Mouse (Mus musculus) kidney, adult 2 months (tissue): ENCODE data around the gene Glt28d2.

Experiments
- CTCF ChIP-seq: fragments of 200-500 bp; conservative IDR thresholded peaks from 2 replicates; pipeline ENCODE4 v1.5.1; 2011; ENCODE audit warnings: low read depth, mild to moderate bottlenecking, control low read depth, low read length, moderate library complexity, mixed read lengths; ENCODE audit not compliant: insufficient read depth, insufficient read length
- POLR2A ChIP-seq: fragments of 200-500 bp; IDR thresholded peaks from one replicate; pipeline ENCODE4 v1.6.1; 2011; ENCODE audit warnings: low read depth, low read length, control low read depth

- no peak for TF ChIP-seq POLR2A
- no peak for TF ChIP-seq CTCF
Measured at GRCm38 (mm10) chr3:85891571-85891970, 4.3 kb upstream of the Glt28d2 start.
